Mouse (Mus musculus) CH12.LX (cell line): ENCODE results near the gene Vnn3. TPM values are rescaled to one million over a fixed set of nuclear protein-coding genes. Genes with fewer than 3 reads are reported as not detected.

Source experiments
- DNase-seq: peaks from one replicate; pipeline ENCODE4 v3.0.0-alpha.2; 2013; ENCODE audit errors: extremely low read depth
- H3K27ac ChIP-seq: 2 replicates; pipeline ENCODE4 v1.5.1; 2012; ENCODE audit warnings: low read depth, mild to moderate bottlenecking, control low read depth, moderate library complexity; ENCODE audit not compliant: insufficient read depth
- H3K27me3 ChIP-seq: replicated peaks from 2 replicates; pipeline ENCODE3; 2012; ENCODE audit warnings: inconsistent platforms
- H3K36me3 ChIP-seq, 2 experiments: replicated peaks in 1 of 2; 2 replicates each; pipeline versions ENCODE3 to v1.6.1; 2012; ENCODE audit warnings: inconsistent platforms in 1 of 2, low read length in 1 of 2, mild to moderate bottlenecking in 1 of 2, mixed read lengths in 1 of 2, moderate library complexity in 1 of 2; ENCODE audit not compliant: control insufficient read depth in 1 of 2, insufficient read depth in 1 of 2
- H3K4me1 ChIP-seq, 2 experiments: 2 replicates each; pipeline ENCODE4 v1.6.1; 2012; ENCODE audit warnings: inconsistent platforms in 1 of 2, moderate library complexity in 1 of 2; ENCODE audit not compliant: insufficient read depth in 2 of 2, control insufficient read depth in 1 of 2
- H3K4me2 ChIP-seq: 2 replicates; pipeline ENCODE4 v1.6.1; 2012; ENCODE audit warnings: low read depth, mild to moderate bottlenecking, control low read depth; ENCODE audit not compliant: poor library complexity, insufficient read depth, severe bottlenecking
- H3K4me3 ChIP-seq, 3 experiments: fragments of 150-350 bp in 1 of 3; sonication (generic) in 1 of 3; replicated peaks in 1 of 3; 2 replicates each; pipeline versions ENCODE3 to v1.5.1; 2011 to 2012; ENCODE audit warnings: low read depth in 2 of 3, low read length in 2 of 3, mild to moderate bottlenecking in 2 of 3, moderate library complexity in 2 of 3, control low read depth in 1 of 3, improper control_type of control experiment in 1 of 3, inconsistent platforms in 1 of 3, mixed read lengths in 1 of 3; ENCODE audit not compliant: poor library complexity in 1 of 3
- H3K79me2 ChIP-seq: replicated peaks from 2 replicates; pipeline ENCODE4 v1.6.1; 2012; ENCODE audit warnings: mild to moderate bottlenecking, moderate library complexity; ENCODE audit not compliant: control insufficient read depth, poor library complexity, insufficient read depth, severe bottlenecking; ENCODE audit errors: extremely low read depth
- H3K9ac ChIP-seq: 2 replicates; pipeline ENCODE4 v1.6.1; 2012; ENCODE audit warnings: low read depth, mild to moderate bottlenecking, control low read depth, moderate library complexity; ENCODE audit not compliant: insufficient read depth
- H3K9me3 ChIP-seq: replicated peaks from 2 replicates; pipeline ENCODE3; 2012; ENCODE audit warnings: low read length, inconsistent platforms, mixed read lengths
- BHLHE40 ChIP-seq: IDR thresholded peaks from 2 replicates; pipeline ENCODE4 v1.6.1; 2011; ENCODE audit warnings: mild to moderate bottlenecking, low read depth, low read length, improper control_type of control experiment
- CHD1 ChIP-seq: IDR thresholded peaks from 2 replicates; pipeline ENCODE4 v1.6.1; 2012; ENCODE audit warnings: low read depth, low read length, improper control_type of control experiment, inconsistent platforms
- EP300 ChIP-seq: IDR thresholded peaks from 2 replicates; pipeline ENCODE4 v1.6.1; 2011; ENCODE audit warnings: low read length, improper control_type of control experiment
- HCFC1 ChIP-seq: IDR thresholded peaks from 2 replicates; pipeline ENCODE4 v1.6.1; 2012; ENCODE audit warnings: low read depth, mild to moderate bottlenecking, inconsistent platforms, low read length, improper control_type of control experiment
- IRF4 ChIP-seq: IDR thresholded peaks from 2 replicates; pipeline ENCODE4 v1.6.1; 2014; ENCODE audit warnings: low read depth, mild to moderate bottlenecking, inconsistent platforms, low read length, improper control_type of control experiment
- MAFK ChIP-seq: IDR thresholded peaks from 2 replicates; pipeline ENCODE4 v1.6.1; 2011; ENCODE audit warnings: low read length, improper control_type of control experiment; ENCODE audit not compliant: insufficient replicate concordance
- MAZ ChIP-seq: IDR thresholded peaks from 2 replicates; pipeline ENCODE4 v1.6.1; 2012; ENCODE audit warnings: low read depth, mild to moderate bottlenecking, inconsistent platforms, low read length, improper control_type of control experiment, moderate library complexity
- MEF2A ChIP-seq: IDR thresholded peaks from 2 replicates; pipeline ENCODE4 v1.6.1; 2014; ENCODE audit warnings: low read depth, mild to moderate bottlenecking, inconsistent platforms, low read length, improper control_type of control experiment, borderline replicate concordance
- NELFE ChIP-seq: IDR thresholded peaks from 2 replicates; pipeline ENCODE4 v1.6.1; 2011; ENCODE audit warnings: low read depth, low read length, improper control_type of control experiment
- NRF1 ChIP-seq: IDR thresholded peaks from 2 replicates; pipeline ENCODE4 v1.6.1; 2014; ENCODE audit warnings: low read depth, mild to moderate bottlenecking, inconsistent platforms, low read length, improper control_type of control experiment, moderate library complexity
- PAX5 ChIP-seq: IDR thresholded peaks from 2 replicates; pipeline ENCODE4 v1.6.1; 2012; ENCODE audit warnings: low read length, inconsistent platforms, mixed read lengths
- POLR2A ChIP-seq: IDR thresholded peaks from 2 replicates; pipeline ENCODE4 v1.6.1; 2011; ENCODE audit warnings: low read depth, mild to moderate bottlenecking, improper control_type of control experiment, low read length
- POLR2AphosphoS2 ChIP-seq: IDR thresholded peaks from 2 replicates; pipeline ENCODE4 v1.6.1; 2011; ENCODE audit warnings: low read depth, low read length, improper control_type of control experiment
- RAD21 ChIP-seq: IDR thresholded peaks from 2 replicates; pipeline ENCODE4 v1.6.1; 2011; ENCODE audit warnings: low read depth, mild to moderate bottlenecking, low read length, improper control_type of control experiment, moderate library complexity
- RCOR1 ChIP-seq: conservative IDR thresholded peaks from 2 replicates; pipeline ENCODE4 v1.6.1; 2012; ENCODE audit warnings: low read depth, mild to moderate bottlenecking, inconsistent platforms, low read length, improper control_type of control experiment
- SIN3A ChIP-seq: IDR thresholded peaks from 2 replicates; pipeline ENCODE4 v1.6.1; 2012; ENCODE audit warnings: low read length, improper control_type of control experiment, inconsistent platforms
- TCF12 ChIP-seq: IDR thresholded peaks from 2 replicates; pipeline ENCODE4 v1.6.1; 2014; ENCODE audit warnings: low read depth, mild to moderate bottlenecking, inconsistent platforms, low read length, improper control_type of control experiment
- USF1 ChIP-seq: IDR thresholded peaks from 2 replicates; pipeline ENCODE4 v1.6.1; 2014; ENCODE audit warnings: low read depth, mild to moderate bottlenecking, inconsistent platforms, low read length, improper control_type of control experiment
- ZC3H11A ChIP-seq: IDR thresholded peaks from 2 replicates; pipeline ENCODE4 v1.6.1; 2012; ENCODE audit warnings: low read depth, mild to moderate bottlenecking, inconsistent platforms, low read length, improper control_type of control experiment
- ZKSCAN1 ChIP-seq: IDR thresholded peaks from 2 replicates; pipeline ENCODE4 v1.6.1; 2012; ENCODE audit warnings: low read depth, inconsistent platforms, low read length, improper control_type of control experiment, borderline replicate concordance
- ZMIZ1 ChIP-seq: IDR thresholded peaks from 2 replicates; pipeline ENCODE4 v1.6.1; 2012; ENCODE audit warnings: low read depth, mild to moderate bottlenecking, inconsistent platforms, low read length, improper control_type of control experiment
- dilution Hi-C: fragments of 300-500 bp; cut with MboI; formaldehyde crosslinking; loops from 2 replicates; pipeline ENCODE4 v1.14.3; 2020; ENCODE audit warnings: low sequenced_read_pairs; ENCODE audit not compliant: extremely low pct_unique_long_range_greater_than_20kb, extremely low pct_ligation_motif_present
- in situ Hi-C: fragments of 300-500 bp; cut with MboI; formaldehyde crosslinking; loops from 3 replicates; pipeline ENCODE4 v1.14.3; 2019; ENCODE audit warnings: low sequenced_read_pairs, low pct_ligation_motif_present, low pct_unique_long_range_greater_than_20kb, mixed read lengths
- polyA plus RNA-seq: library from polyadenylated mRNA; unstranded; fragments of >175 nt; gene quantifications from 2 replicates; pipeline ENCODE4 v1.2.1, GENCODE M21; 2012; ENCODE audit warnings: low read depth; ENCODE audit not compliant: insufficient read length
- total RNA-seq, 2 experiments: library from RNA; depleted of rRNA; stranded (reverse); fragments of 300-350 nt in 1 of 2; fragments of >200 nt in 1 of 2; gene quantifications; 2 replicates each; pipeline ENCODE4 v1.2.3; 2012 to 2014

The Vnn3 gene
- total and polyA plus RNA-seq, 3 experiments, result not detected

DNA sequence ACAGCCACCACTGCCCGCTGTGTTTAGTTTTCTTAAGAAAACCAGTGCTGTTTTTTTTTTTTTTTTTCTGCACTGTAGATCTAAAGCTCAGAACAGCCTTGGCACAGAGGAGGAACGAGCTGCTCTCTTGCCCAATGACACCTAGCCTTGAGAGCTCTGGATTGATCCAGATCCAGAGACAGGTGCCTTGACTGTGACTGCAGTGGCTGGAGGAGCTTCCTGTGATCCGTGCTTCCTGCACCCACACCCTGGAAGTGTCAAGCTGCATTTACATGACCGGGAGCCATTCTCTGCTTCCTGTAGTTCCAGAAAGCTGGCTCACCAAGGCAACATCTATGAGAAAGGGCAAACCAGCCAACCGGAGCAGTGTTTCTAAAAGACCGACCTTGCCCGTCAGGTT is 24.7 kb upstream of the Vnn3 start:
- Histone ChIP-seq H3K4me1 (no peaks in the 10 kb centered on the region), H3K27me3 (no peaks in the 10 kb centered on the region), H3K9me3 (no peaks in the 10 kb centered on the region), H3K9ac (no peak overlapping the region), H3K4me2 (no peak overlapping the region), H3K79me2 (no peaks in the 10 kb centered on the region), H3K27ac (no peak overlapping the region), H3K4me3 (no peak overlapping the region), H3K36me3 (no peaks in the 10 kb centered on the region)
- TF ChIP-seq MAFK, result no peak
- TF ChIP-seq NRF1, result no peak
- TF ChIP-seq NELFE, result no peak
- no peak for TF ChIP-seq BHLHE40
- no peak for TF ChIP-seq MEF2A
- TF ChIP-seq CHD1, result no peak
- no peak for TF ChIP-seq ZC3H11A
- TF ChIP-seq USF1, result no peak
- TF ChIP-seq ZMIZ1, result no peak
- no peak for TF ChIP-seq PAX5
- TF ChIP-seq POLR2A, result no peak
- no peak for TF ChIP-seq RAD21
- no peak for TF ChIP-seq SIN3A
- TF ChIP-seq MAZ, result no peak
- TF ChIP-seq ZKSCAN1, result no peak
- no peak for TF ChIP-seq EP300
- no peak for TF ChIP-seq HCFC1
- no peak for TF ChIP-seq POLR2AphosphoS2
- TF ChIP-seq IRF4, result no peak
- TF ChIP-seq TCF12, result no peak
- no peak for DNase-seq
- in situ Hi-C loops, result no loop called here
- dilution Hi-C loops, result no loop called here

DNA sequence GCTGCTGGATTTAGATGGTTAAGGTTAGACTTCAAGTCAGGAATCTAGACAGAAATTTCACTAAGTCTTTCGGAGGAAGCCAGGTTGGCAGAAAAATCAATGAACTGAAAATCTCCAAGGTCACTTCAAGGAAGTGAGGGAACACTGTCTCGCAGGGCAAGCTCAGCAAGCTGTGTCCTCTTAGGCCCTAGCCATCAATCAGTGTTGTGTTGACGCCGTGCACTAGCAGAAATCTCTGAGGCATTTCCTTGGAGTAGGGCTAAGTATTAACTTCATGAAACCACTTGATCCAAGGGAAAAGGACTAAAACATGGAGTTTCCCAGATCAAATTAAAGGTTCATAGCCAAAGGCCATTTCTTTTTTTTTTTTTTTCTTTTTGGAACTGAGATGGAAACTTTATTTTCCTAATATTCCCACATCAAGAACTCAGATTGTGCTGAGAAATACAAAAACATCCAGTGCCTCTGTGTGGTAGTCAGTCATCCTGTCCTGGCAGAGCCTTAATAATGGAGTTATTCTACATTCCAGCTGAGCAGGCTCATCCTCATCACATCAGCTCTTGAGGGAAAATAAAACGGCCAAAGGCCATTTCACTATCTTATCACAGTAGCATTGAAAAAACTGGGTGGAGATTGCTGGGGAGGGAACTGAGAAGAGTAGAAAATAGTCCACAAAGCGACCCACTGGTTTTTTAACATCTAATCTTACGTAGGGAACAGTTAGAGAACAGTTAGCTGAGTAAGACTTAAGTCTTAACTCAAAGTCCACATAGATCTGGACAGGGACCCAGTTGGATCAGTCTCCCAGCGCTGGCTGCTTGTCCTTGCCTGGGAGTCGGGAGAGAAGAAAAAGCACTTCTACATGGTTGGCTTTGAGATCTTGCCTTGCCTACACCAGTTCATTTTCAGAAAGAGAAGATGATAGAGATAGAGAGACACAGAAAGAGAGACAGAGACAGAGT is 15.0 kb upstream of the Vnn3 start:
- no peak overlapping the region for H3K4me3 ChIP-seq
- H3K4me2 ChIP-seq, result no peak overlapping the region
- H3K27me3 ChIP-seq, result no peaks in the 10 kb centered on the region
- dilution Hi-C loops, result no loop called here
- in situ Hi-C loops, result no loop called here
- no peaks in the 10 kb centered on the region for H3K79me2 ChIP-seq
- H3K9ac ChIP-seq, result no peak overlapping the region
- TF ChIP-seq POLR2AphosphoS2 (no peak), RCOR1 (no peak)
- no peaks in the 10 kb centered on the region for H3K9me3 ChIP-seq
- no peak for DNase-seq
- H3K36me3 ChIP-seq, result no peaks in the 10 kb centered on the region
- peaks cover 7 to 23% of the 10 kb centered on the region in 2 experiments for H3K4me1 ChIP-seq
- H3K27ac ChIP-seq, result no peak overlapping the region
